Mouse (Mus musculus) midbrain, postnatal 0 days (tissue): ENCODE measurements at regions not wholly inside any gene's neighbourhood (a gene's known extent, or its start where the extent isn't known, plus 50 kb on each side); places are given as distances from the start of the nearest gene placed in this dataset.

ENCODE experiments used
- ATAC-seq: fragments of 200-750 bp; cut with Nextera tagmentation; 2 replicates; pipeline ENCODE4 v1.8.0; 2017; ENCODE audit warnings: moderate number of reproducible peaks, mild to moderate bottlenecking, moderate TSS enrichment, moderate library complexity; ENCODE audit not compliant: low FRiP score
- DNase-seq: peaks from one replicate; pipeline ENCODE4 v3.0.0-alpha.2; 2015; ENCODE audit warnings: low spot score
- H3K27ac ChIP-seq: fragments of 300-500 bp; sonication (generic); 2 replicates; pipeline ENCODE4 v1.5.1; 2014; ENCODE audit warnings: low read depth, mild to moderate bottlenecking, low read length, mixed read lengths
- H3K27me3 ChIP-seq: fragments of 300-500 bp; sonication (generic); 2 replicates; pipeline ENCODE4 v1.6.1; 2014; ENCODE audit warnings: low read length, control low read depth, mixed read lengths; ENCODE audit not compliant: insufficient read depth
- H3K36me3 ChIP-seq: fragments of 300-500 bp; sonication (generic); 2 replicates; pipeline ENCODE4 v1.6.1; 2014; ENCODE audit warnings: low read length, control low read depth, mixed read lengths; ENCODE audit not compliant: insufficient read depth
- H3K4me1 ChIP-seq: fragments of 300-500 bp; sonication (generic); 2 replicates; pipeline ENCODE4 v1.6.1; 2014; ENCODE audit warnings: mild to moderate bottlenecking, control low read depth, antibody characterized with exemption, low read length, mixed read lengths; ENCODE audit not compliant: insufficient read depth
- H3K4me2 ChIP-seq: fragments of 300-500 bp; sonication (generic); 2 replicates; pipeline ENCODE4 v1.6.1; 2014; ENCODE audit warnings: low read depth, mild to moderate bottlenecking, low read length, mixed read lengths; ENCODE audit not compliant: poor library complexity, severe bottlenecking
- H3K4me3 ChIP-seq: fragments of 300-500 bp; sonication (generic); 2 replicates; pipeline ENCODE4 v1.5.1; 2014; ENCODE audit warnings: low read depth, mild to moderate bottlenecking, low read length, moderate library complexity
- H3K9ac ChIP-seq: fragments of 300-500 bp; sonication (generic); replicated peaks from 2 replicates; pipeline ENCODE4 v1.6.1; 2014; ENCODE audit warnings: mild to moderate bottlenecking, low read length, moderate library complexity, mixed read lengths; ENCODE audit not compliant: poor library complexity, severe bottlenecking
- H3K9me3 ChIP-seq: fragments of 300-500 bp; sonication (generic); 2 replicates; pipeline ENCODE4 v1.6.1; 2016; ENCODE audit warnings: low read length, control low read depth
- CTCF ChIP-seq: IDR thresholded peaks from 2 replicates; pipeline ENCODE4 v1.5.1; 2016; ENCODE audit warnings: antibody characterized with exemption, mild to moderate bottlenecking
- WGBS: fragments of 180-500 bp; shearing (Covaris S2); extraction: QIAGEN DNeasy Blood & Tissue Kit; methylation state at CpG from one replicate; pipeline ENCODE4 v1.1.7; 2014; 5-methylcytosine and 5-hydroxymethylcytosine counted together

DNA sequence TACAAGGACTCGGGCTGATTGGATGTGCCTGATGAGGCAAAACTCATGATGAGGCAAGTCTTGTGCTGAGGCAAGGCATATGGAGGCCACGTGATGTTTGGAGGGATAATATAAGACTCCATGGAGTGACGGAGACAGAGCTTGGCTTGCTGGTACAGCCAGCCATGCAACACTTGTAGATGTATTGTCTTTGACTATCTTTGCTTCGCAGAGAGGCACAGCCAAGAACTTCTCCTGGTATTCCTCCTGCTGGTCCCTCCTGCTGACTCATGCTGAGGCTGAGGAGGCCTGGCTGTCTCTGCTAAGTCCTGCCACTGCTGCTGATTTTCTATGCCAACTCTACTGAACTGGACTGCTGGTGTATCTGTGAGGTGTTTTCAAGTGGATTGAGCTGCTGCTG lies 260.8 kb upstream of the Man1a start:
- no peak overlapping the region for H3K4me3 ChIP-seq
- no peaks in the 10 kb centered on the region for H3K9me3 ChIP-seq
- H3K9ac ChIP-seq, result no peak overlapping the region
- no peak for TF ChIP-seq CTCF
- H3K4me2 ChIP-seq, result no peak overlapping the region
- no peak overlapping the region for H3K27ac ChIP-seq
- DNase-seq, result no peak
- 84% methylated on average over 4 of the region's 4 CpGs for WGBS
- H3K36me3 ChIP-seq, result no peaks in the 10 kb centered on the region
- no peaks in the 10 kb centered on the region for H3K27me3 ChIP-seq
- no peak for ATAC-seq
- H3K4me1 ChIP-seq, result no peaks in the 10 kb centered on the region
